Mouse (Mus musculus): ENCODE results near the gene Nupr1.

DNA sequence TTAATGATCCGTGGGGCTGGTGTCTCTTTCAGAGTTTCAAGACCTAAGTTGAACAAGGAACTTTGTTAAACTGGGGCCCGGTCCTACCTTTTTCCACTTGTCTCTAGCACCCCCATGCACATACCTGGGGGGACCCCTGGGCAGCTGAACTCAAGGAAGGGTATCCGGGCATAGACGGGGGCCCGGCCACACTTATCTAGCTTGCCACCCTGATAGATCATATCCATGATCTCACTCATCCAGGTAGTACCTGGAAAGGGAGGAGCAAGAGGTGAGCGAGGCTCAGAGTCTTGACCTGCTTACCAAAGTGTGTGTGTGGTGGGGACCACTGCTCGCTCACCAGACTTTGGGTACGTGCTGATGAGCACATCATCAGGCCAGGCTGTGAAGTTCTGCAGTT lies 44.4 kb upstream of the Nupr1 start:
- no peak for TF ChIP-seq GATA1 (IDR thresholded peaks at IDR 0.05; ENCODE audit: borderline replicate concordance, low read length)
- no peak for TF ChIP-seq CTCF (IDR thresholded peaks at IDR 0.05; ENCODE audit: low read depth, low read length)
- no peak for TF ChIP-seq POLR2AphosphoS5 (IDR thresholded peaks at IDR 0.05; ENCODE audit: insufficient replicate concordance, low read depth, low read length)
- TF ChIP-seq GATA2 (IDR thresholded peaks at IDR 0.05; ENCODE audit: borderline replicate concordance, low read depth, low read length) = no peak

Data from G1E (cell line).